Mouse (Mus musculus) liver, postnatal 0 days (tissue): ENCODE data around the gene Kpna1.

Experiments
- CTCF ChIP-seq: sonication (generic); IDR thresholded peaks from 2 replicates; pipeline ENCODE4 v1.5.1; 2016; ENCODE audit warnings: antibody characterized with exemption, low read depth
- EP300 ChIP-seq: IDR thresholded peaks from 2 replicates; pipeline ENCODE4 v1.6.1; 2016; ENCODE audit warnings: antibody characterized with exemption, low read depth, mild to moderate bottlenecking

- TF ChIP-seq CTCF, result no peak
- TF ChIP-seq EP300, result no peak
Measured at GRCm38 (mm10) chr16:35992391-35992790, 13.8 kb downstream of the Kpna1 start.
